8 mouse cellular contexts compared by ENCODE assay signal in the genomic region with DNA sequence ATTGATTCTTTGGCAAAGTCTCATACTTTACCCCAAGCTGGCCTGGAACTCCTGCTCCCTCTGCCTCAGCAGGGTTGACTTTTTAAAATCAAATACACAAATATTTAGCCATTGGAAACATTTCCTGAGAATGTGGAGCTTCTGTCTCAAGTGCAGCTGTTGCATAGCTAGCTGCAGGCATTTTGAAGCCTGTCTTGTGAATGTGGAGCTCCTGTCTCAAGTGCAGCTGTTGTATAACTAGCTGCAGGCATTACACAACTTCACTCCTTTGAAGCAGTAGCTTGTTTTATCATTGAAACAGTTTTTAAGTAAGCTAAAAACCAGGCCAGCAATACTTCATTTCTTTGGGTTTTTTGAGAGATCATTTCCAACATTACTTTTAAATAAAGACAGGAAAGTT. TPM values are rescaled to one million over a fixed set of nuclear protein-coding genes. Genes with fewer than 3 reads are reported as not detected.
DNase-seq lines count a peak whose midpoint lies in the region; ATAC-seq and TF ChIP-seq lines count a peak whose summit lies in the region.

No protein-coding gene starts in this region.

- no peak for ATAC-seq in heart, embryonic 13.5 days (ENCODE audit: extremely low read depth, insufficient number of reproducible peaks, low FRiP score, low TSS enrichment)
- ATAC-seq in limb, embryonic 14.5 days (ENCODE audit: low FRiP score, low read depth): 0 out of 2 replicates have a peak, but pooled peaks have one; percentile 21
- ATAC-seq in midbrain, embryonic 16.5 days: no peak

- no peaks in the 10 kb centered on the region for H3K27me3 ChIP-seq in heart, embryonic 13.5 days (replicated peaks)
- H3K27me3 ChIP-seq in limb, embryonic 14.5 days (ENCODE audit: control insufficient read depth, insufficient read depth, low read length): no peaks in the 10 kb centered on the region
- no peaks in the 10 kb centered on the region for H3K27me3 ChIP-seq in midbrain, embryonic 16.5 days (ENCODE audit: control insufficient read depth, insufficient read depth, low read depth, low read length)

- H3K36me3 ChIP-seq in heart, embryonic 13.5 days: peaks cover 35% of the 10 kb centered on the region
- no peaks in the 10 kb centered on the region; the same call in 1 of the 2 replicates for H3K36me3 ChIP-seq in limb, embryonic 14.5 days (ENCODE audit: control insufficient read depth, insufficient read depth, low read length)
- H3K36me3 ChIP-seq in midbrain, embryonic 16.5 days (ENCODE audit: control insufficient read depth, insufficient read depth, low read length): no peaks in the 10 kb centered on the region

- TF ChIP-seq POLR2A in limb, embryonic 14.5 days (IDR thresholded peaks at IDR 0.05; ENCODE audit: borderline replicate concordance, extremely low read depth, insufficient read depth, insufficient read length): no peak

- H3K9me3 ChIP-seq in heart, embryonic 13.5 days: no peaks in the 10 kb centered on the region
- no peaks in the 10 kb centered on the region for H3K9me3 ChIP-seq in limb, embryonic 14.5 days (ENCODE audit: control insufficient read depth, low read length)
- no peaks in the 10 kb centered on the region for H3K9me3 ChIP-seq in midbrain, embryonic 16.5 days (replicated peaks; ENCODE audit: control insufficient read depth, low read length, poor library complexity, severe bottlenecking)

- peaks cover 11% of the 10 kb centered on the region for H3K4me1 ChIP-seq in heart, embryonic 13.5 days
- no peaks in the 10 kb centered on the region for H3K4me1 ChIP-seq in limb, embryonic 14.5 days (ENCODE audit: control insufficient read depth, insufficient read depth, low read length)
- H3K4me1 ChIP-seq in midbrain, embryonic 16.5 days (ENCODE audit: control insufficient read depth, insufficient read depth, low read length): no peaks in the 10 kb centered on the region

- peak overlapping the region; percentile 66 for H3K4me2 ChIP-seq in heart, embryonic 13.5 days
- H3K4me2 ChIP-seq in limb, embryonic 14.5 days (replicated peaks; ENCODE audit: low read depth, low read length, severe bottlenecking): peak overlapping the region; percentile 27; the same call in 1 of the 2 replicates
- H3K4me2 ChIP-seq in midbrain, embryonic 16.5 days (ENCODE audit: low read length): no peak overlapping the region

- H3K4me3 ChIP-seq in heart, embryonic 13.5 days: peak overlapping the region; percentile 67
- peak overlapping the region; percentile 22 for H3K4me3 ChIP-seq in limb, embryonic 14.5 days (replicated peaks; ENCODE audit: low read length)
- 0 out of 2 replicates have a peak overlapping the region, but pooled peaks have one; percentile 4 for H3K4me3 ChIP-seq in midbrain, embryonic 16.5 days (ENCODE audit: low read depth, low read length)

- peak overlapping the region; percentile 74 for H3K9ac ChIP-seq in heart, embryonic 13.5 days
- 0 out of 2 replicates have a peak overlapping the region, but pooled peaks have one; percentile 34 for H3K9ac ChIP-seq in limb, embryonic 14.5 days (ENCODE audit: low read depth, low read length, severe bottlenecking)
- H3K9ac ChIP-seq in midbrain, embryonic 16.5 days (ENCODE audit: low read depth, low read length): no peak overlapping the region

- peak; percentile 37 for DNase-seq in adrenal gland, postnatal 10 days
- DNase-seq in adrenal gland, postnatal 25 days: no peak
- peak; percentile 73 for DNase-seq in A20 (ENCODE audit: low read depth, low spot score)
- peak; percentile 56 for DNase-seq in limb, embryonic 14.5 days (ENCODE audit: low spot score)
- no peak for DNase-seq in right cerebral cortex, postnatal 4 days
- DNase-seq in cerebellum, adult 11-12 months: no peak

- peak overlapping the region; percentile 48 for H3K27ac ChIP-seq in heart, embryonic 13.5 days (replicated peaks)
- no peak overlapping the region for H3K27ac ChIP-seq in limb, embryonic 14.5 days (replicated peaks; ENCODE audit: low read depth, low read length)
- no peak overlapping the region for H3K27ac ChIP-seq in midbrain, embryonic 16.5 days (ENCODE audit: low read length)

RNA-seq across cellular contexts. Expression of a gene that starts 1.3 kb away (rescaled TPM):
- total RNA-seq in adrenal gland, postnatal 10 days (2021): 10 to 100 TPM; 78.5 to 78.6 TPM
- total RNA-seq in adrenal gland, postnatal 25 days (2021): 42.2 and 43.0 TPM in 2 replicates
- 0.11 and 0.20 TPM in 2 replicates for polyA plus RNA-seq in heart, embryonic 13.5 days (2015; fragmentation: Nextera tagmentation; extraction: Ambion mirVana)
- 5.7 and 11.1 TPM in 2 replicates for polyA plus RNA-seq in limb, embryonic 14.5 days (2012; rRNA removed)
- not detected in 2 replicates for polyA plus RNA-seq in limb, embryonic 14.5 days (2014; fragmentation: Nextera tagmentation; extraction: Ambion mirVana)
- polyA plus RNA-seq in midbrain, embryonic 16.5 days (2015; fragmentation: Nextera tagmentation; extraction: Ambion mirVana): not detected in 2 replicates

Comparison
In these comparisons a context has a peak if more than half of its experiments do, and no peak if none do; other contexts are left out.
1. DNase-seq: peak in adrenal gland, postnatal 10 days (single experiment), A20 (single experiment) and limb, embryonic 14.5 days (single experiment); none in adrenal gland, postnatal 25 days (single experiment), right cerebral cortex, postnatal 4 days (single experiment) and cerebellum, adult 11-12 months (single experiment).
2. H3K4me3 ChIP-seq: peak in every context shown above with its lines; median percentile 67 in heart, embryonic 13.5 days; 22 in limb, embryonic 14.5 days; 4 in midbrain, embryonic 16.5 days.